Mouse (Mus musculus) induced T-regulatory cell, adult 2 months (primary cell): ENCODE results near the gene Lsamp.
"Not testable (repeated sequence)": the region's sequence is repeated elsewhere in the genome, so short reads cannot be mapped to it uniquely, and the experiment has no call there.

Experiments used
- DNase-seq: peaks from one replicate; pipeline ENCODE4 v3.0.0-alpha.2; 2012; ENCODE audit warnings: low read depth

Lsamp gene

DNA sequence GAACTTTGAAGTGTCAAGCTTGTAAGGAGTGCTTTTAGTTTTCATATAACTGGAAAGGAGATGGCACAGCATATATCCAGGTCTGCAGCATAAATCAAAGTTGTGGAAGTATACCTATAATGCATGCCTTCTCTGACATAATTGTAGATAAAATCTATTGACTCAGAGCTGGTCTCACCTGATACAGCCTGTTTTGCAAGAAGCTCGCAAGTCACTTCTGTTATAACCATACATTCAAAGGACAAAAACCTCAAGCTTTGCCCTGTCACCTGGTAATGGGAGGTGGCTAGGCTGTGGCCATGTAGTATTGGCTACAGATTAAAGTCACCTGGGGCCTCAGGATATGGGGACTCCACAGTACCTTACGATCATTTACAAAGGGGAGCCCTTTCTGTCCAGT lies 507.4 kb downstream of the Lsamp start:
- DNase-seq = no peak

DNA sequence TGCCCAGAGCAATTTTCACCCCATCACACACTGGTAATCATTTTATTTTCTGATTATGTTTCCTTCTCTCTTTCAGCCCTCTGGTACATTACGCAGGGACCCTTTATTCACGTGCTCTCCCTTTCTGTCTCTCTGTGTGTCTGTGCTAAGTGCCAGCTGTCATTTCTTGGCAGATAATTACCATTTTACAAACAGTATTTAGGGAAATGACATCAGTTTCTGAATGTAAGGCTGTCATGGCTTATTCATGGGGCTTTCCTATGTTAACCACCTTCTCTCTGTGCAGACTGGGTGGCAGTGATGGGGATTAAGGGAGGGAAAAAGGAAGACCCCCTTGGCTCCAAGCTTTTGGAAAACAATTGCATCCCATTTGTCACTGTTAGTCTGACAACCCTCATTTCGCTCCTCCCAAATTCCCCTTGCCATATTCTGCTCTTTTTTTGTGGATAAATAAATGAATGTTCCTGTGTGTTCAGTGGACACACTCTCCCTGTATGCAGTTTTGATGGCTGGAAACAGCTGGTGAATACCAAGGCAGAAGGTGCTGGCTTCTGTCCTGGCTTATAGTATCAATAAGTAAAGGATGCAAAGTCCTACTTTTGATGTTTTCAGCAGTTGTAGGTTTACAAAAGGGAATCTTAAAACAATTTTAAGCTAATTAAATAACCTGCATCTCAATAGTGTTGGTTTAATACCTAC lies 520.2 kb downstream of the Lsamp start:
- DNase-seq = no peak

DNA sequence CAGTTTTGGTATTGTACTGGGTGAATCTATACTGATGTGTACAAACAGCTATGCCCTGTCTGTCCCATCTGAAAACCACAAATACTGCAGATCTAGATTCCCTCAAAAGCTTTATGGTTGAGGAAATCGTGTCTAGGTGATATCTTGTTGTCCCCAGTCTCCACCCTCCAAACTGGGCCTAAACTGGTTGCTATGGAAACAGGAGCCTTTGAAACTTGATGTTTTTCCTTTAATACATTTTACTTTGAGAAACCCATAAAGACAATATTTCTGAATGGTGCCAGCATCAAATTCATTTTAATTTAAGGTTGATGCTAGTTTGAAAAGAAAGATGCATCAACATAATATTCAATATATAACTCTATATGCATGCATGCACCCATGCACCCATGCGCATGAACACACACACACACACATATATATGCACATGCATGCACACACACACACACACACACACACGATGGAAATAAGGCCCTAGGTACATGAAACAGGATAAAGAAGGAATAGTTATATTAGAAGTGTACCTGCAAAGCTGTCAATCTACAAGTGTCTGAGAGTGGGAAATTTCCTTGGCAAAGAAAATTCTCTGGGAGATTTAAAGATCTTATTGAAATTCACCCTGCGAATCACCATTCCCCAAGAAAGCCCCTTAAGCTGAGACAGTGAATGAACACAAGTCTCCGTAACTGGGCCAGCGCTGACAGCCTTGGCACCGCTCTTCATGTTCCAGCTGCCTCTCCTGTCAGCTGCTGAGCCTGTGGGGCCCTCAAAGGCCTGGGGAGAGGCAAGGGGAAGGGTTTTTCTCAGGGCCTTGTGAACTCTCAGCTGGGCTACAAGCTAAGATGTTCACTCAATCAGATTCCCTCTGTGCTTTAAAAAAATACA lies 525.2 kb downstream of the Lsamp start:
- no peak for DNase-seq

- DNase-seq = no peak
Observed at GRCm38 (mm10) chr16:40536754-40537153, 552.6 kb downstream of the Lsamp start.

GRCm38 (mm10) chr16:40549663-40550062 lies 565.5 kb downstream of the Lsamp start:
- DNase-seq = no peak

GRCm38 (mm10) chr16:40555608-40556007 lies 571.4 kb downstream of the Lsamp start:
- DNase-seq = no peak

DNA sequence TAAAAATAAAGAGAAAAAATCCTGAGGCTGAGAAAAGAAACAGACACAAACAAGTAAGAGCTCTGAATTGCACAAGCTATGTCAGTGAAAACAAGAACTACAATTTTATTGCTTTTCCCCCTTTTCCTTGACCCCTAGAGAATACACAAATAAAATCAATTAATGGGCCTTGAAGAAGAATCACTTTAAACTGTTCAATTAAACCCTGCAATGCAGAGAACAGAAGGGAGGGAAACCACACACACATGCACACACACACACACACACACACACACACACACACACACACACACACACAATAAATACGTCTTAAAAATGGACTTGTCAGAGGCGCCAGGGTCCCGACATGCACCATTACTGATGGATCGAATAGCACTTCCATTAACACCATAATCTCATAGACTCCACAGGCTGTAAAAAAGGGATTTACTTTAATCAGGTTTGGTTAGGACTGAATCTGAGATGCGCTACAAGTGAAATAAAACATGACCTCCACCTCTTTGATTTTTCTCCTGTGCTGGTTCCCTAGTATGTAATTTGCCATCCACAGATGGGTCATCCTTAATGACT lies 573.6 kb downstream of the Lsamp start:
- DNase-seq = no peak

- DNase-seq = no peak
Observed at GRCm38 (mm10) chr16:40567431-40567941, 583.3 kb downstream of the Lsamp start.

DNA sequence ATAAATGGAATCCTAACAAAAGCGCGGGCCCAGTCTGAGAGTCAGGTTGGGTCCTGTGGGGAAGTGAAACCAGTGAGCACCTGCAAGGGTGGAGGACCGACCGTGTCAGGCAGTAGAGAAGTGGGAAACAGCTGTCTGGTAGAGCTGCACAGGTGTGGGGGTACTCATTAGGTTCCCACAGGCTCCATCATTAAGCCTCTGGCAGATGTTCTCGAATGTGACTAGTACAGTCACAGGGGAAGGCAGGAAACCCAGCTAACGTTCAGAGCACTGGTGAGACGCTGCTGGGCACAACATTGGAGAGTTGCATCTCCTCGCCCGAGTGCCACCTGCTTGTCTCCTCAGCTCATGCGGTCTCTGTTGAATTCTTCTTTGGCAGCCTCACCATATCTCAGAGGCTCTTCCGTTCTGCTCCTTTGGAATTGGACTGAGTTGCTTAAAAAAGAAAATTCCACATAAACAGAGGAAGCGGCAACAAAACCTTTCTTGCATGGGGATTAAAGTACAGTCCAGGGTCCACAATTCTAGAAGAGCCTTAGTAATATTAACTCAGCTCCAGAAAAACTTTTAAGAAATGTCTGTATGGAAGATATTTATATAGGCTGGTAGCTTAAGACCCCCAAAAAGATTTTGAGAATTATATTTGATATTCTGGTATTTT lies 588.1 kb downstream of the Lsamp start:
- no peak for DNase-seq

GRCm38 (mm10) chr16:40582076-40582475 lies 597.9 kb downstream of the Lsamp start:
- DNase-seq = no peak

- no peak for DNase-seq
Observed at GRCm38 (mm10) chr16:40593161-40593560, 609.0 kb downstream of the Lsamp start.

- DNase-seq = no peak
Observed at GRCm38 (mm10) chr16:40601431-40602387, 617.5 kb downstream of the Lsamp start.

GRCm38 (mm10) chr16:40607509-40607908 lies 623.3 kb downstream of the Lsamp start:
- DNase-seq = no peak

GRCm38 (mm10) chr16:40616697-40617096 lies 632.5 kb downstream of the Lsamp start:
- DNase-seq = not testable (repeated sequence)

DNA sequence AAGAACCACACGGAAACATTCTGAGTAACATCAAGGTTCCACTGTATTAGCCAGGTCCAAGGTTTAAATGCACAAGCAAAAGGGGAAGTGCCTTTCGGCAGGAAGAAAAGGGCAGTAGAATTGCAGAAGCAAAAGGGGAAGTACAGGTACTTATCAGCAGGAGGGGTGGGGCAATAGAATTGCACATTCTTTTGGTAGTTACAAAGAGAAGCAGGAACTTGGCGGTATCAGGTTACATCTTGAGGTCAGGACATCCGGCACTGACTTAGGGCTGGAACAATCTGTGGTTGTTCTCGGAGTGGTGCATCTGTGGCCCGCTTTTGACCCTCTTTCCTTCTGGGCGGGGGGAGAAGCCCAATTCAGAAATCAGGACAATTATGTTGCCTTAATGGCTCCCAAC lies 636.9 kb downstream of the Lsamp start:
- DNase-seq = not testable (repeated sequence)

- DNase-seq = no peak
Observed at GRCm38 (mm10) chr16:40627159-40627558, 643.0 kb downstream of the Lsamp start.

GRCm38 (mm10) chr16:40639621-40640371 lies 655.6 kb downstream of the Lsamp start:
- DNase-seq = no peak

DNA sequence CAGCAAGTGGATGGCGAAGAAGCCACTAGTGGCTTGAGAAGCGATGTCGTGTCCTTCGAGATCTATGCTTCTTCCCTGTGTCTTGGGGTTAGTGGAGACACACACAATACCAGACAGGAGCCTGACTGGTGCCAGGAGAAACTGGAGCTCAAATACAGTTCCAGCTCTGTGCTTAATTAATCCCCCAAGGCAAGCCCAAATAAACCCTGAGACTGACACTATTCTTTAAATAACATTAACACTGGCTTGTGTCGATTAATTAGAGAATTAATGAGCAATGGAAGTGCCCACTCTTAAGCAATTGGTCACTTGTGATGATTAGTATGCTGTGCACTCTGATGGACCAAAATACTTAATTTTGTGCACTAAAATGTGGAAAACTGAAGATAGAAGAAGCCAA lies 668.6 kb downstream of the Lsamp start:
- DNase-seq = no peak

- no peak for DNase-seq
Observed at GRCm38 (mm10) chr16:40653508-40653907, 669.3 kb downstream of the Lsamp start.

DNA sequence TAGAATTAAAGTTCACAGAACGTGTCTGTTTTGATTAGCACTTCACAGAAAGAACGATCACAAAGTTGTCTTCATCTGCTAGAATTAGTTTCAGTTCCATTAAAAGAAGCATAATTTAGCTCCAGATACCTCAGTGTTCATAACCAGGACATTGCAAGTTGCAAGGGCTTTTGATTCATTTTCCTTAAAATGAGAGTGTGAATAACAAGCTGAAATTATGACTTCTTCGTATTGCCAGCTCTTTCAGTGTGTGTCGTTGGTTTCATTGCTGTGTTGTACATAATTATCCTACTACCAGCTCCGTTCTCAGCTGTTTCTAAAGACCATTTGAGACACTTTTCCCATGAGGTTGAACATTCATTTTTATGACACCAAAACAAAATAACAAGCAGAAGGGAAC lies 672.2 kb downstream of the Lsamp start:
- DNase-seq = no peak
